Mouse (Mus musculus) kidney, embryonic 15.5 days (tissue): ENCODE measurements around the gene Zfp235. TPM values are rescaled to one million over a fixed set of nuclear protein-coding genes. Genes with fewer than 3 reads are reported as not detected.

Experiments
- ATAC-seq: fragments of 200-750 bp; cut with Nextera tagmentation; replicated peaks from 2 replicates; pipeline ENCODE4 v1.8.0; 2017; ENCODE audit warnings: moderate TSS enrichment; ENCODE audit not compliant: low FRiP score
- H3K27ac ChIP-seq: fragments of 300-500 bp; sonication (generic); 2 replicates; pipeline ENCODE4 v1.5.1; 2015; ENCODE audit warnings: mild to moderate bottlenecking, inconsistent platforms
- H3K27me3 ChIP-seq: fragments of 300-500 bp; sonication (generic); 2 replicates; pipeline ENCODE4 v1.6.1; 2015; ENCODE audit warnings: inconsistent platforms
- H3K36me3 ChIP-seq: fragments of 300-500 bp; sonication (generic); 2 replicates; pipeline ENCODE4 v1.6.1; 2015; ENCODE audit warnings: inconsistent platforms
- H3K4me1 ChIP-seq: fragments of 300-500 bp; sonication (generic); 2 replicates; pipeline ENCODE4 v1.6.1; 2015; ENCODE audit warnings: inconsistent platforms
- H3K4me2 ChIP-seq: fragments of 300-500 bp; sonication (generic); 2 replicates; pipeline ENCODE4 v1.6.1; 2015; ENCODE audit warnings: moderate library complexity, mild to moderate bottlenecking, inconsistent platforms
- H3K4me3 ChIP-seq: fragments of 300-500 bp; sonication (generic); replicated peaks from 2 replicates; pipeline ENCODE4 v1.5.1; 2015; ENCODE audit warnings: mild to moderate bottlenecking, inconsistent platforms
- H3K9ac ChIP-seq: fragments of 300-500 bp; sonication (generic); 2 replicates; pipeline ENCODE4 v1.6.1; 2015; ENCODE audit warnings: mild to moderate bottlenecking, inconsistent platforms
- H3K9me3 ChIP-seq: fragments of 300-500 bp; sonication (generic); replicated peaks from 2 replicates; pipeline ENCODE4 v1.6.1; 2016; ENCODE audit warnings: inconsistent platforms
- WGBS: fragments of 180-500 bp; shearing (Covaris S2); methylation state at CpG from one replicate; pipeline ENCODE4 v1.1.7; 2015; ENCODE audit warnings: mixed read lengths; 5-methylcytosine and 5-hydroxymethylcytosine counted together
- polyA plus RNA-seq: library from polyadenylated mRNA; unstranded; fragments of >200 nt; fragmentation: Nextera tagmentation; extraction: Ambion mirVana; gene quantifications from 2 replicates; pipeline ENCODE4 v1.2.1, GENCODE M21; 2015

The Zfp235 gene
- 17.9 and 18.3 TPM in 2 replicates for polyA plus RNA-seq

- Histone ChIP-seq H3K4me2 (peak within 1 kb of the TSS; percentile 69), H3K9ac (peak within 1 kb of the TSS; percentile 66), H3K36me3 (peaks cover 34% of the 10 kb centered on the region), H3K9me3 (no peaks in the 10 kb centered on the region), H3K27me3 (no peaks in the 10 kb centered on the region), H3K4me1 (peaks cover 12% of the 10 kb centered on the region), H3K4me3 (peak within 1 kb of the TSS; percentile 67), H3K27ac (peak within 1 kb of the TSS; percentile 11; the same call in 1 of the 2 replicates)
- WGBS = 2% methylated on average over 32 of the region's 32 CpGs
- ATAC-seq = peak; percentile 97
Observed at GRCm38 (mm10) chr7:24133996-24134828, at the start of gene Zfp235. Zfp235 (plus strand) TSS chr7:24134169.

GRCm38 (mm10) chr7:24086871-24087270 lies 47.1 kb upstream of the Zfp235 start:
- Histone ChIP-seq H3K27ac (no peak overlapping the region), H3K4me1 (peaks cover 14% of the 10 kb centered on the region), H3K4me2 (no peak overlapping the region), H3K9me3 (0 out of 2 replicates have a peak, but pooled peaks cover 8% of the 10 kb centered on the region), H3K36me3 (peaks cover 45% of the 10 kb centered on the region), H3K4me3 (no peak overlapping the region), H3K27me3 (no peaks in the 10 kb centered on the region), H3K9ac (no peak overlapping the region)
- ATAC-seq = no peak
- 94% methylated on average over 4 of the region's 4 CpGs for WGBS

GRCm38 (mm10) chr7:24087485-24088125 lies 46.4 kb upstream of the Zfp235 start:
- Histone ChIP-seq H3K4me1 (peaks cover 11% of the 10 kb centered on the region), H3K4me2 (no peak overlapping the region), H3K36me3 (peaks cover 48% of the 10 kb centered on the region), H3K27me3 (no peaks in the 10 kb centered on the region), H3K27ac (no peak overlapping the region), H3K9ac (no peak overlapping the region), H3K4me3 (no peak overlapping the region), H3K9me3 (0 out of 2 replicates have a peak, but pooled peaks cover 10% of the 10 kb centered on the region)
- 95% methylated on average over 12 of the region's 12 CpGs for WGBS
- no peak for ATAC-seq

GRCm38 (mm10) chr7:24104403-24104802 lies 29.6 kb upstream of the Zfp235 start:
- Histone ChIP-seq H3K4me1 (no peaks in the 10 kb centered on the region), H3K4me3 (no peak overlapping the region), H3K27me3 (no peaks in the 10 kb centered on the region), H3K9ac (no peak overlapping the region), H3K9me3 (peaks cover 80% of the 10 kb centered on the region), H3K36me3 (peaks cover 100% of the 10 kb centered on the region), H3K27ac (no peak overlapping the region), H3K4me2 (no peak overlapping the region)
- ATAC-seq = 0 out of 2 replicates have a peak, but pooled peaks have one; percentile 38
- WGBS = 96% methylated on average over 9 of the region's 9 CpGs

GRCm38 (mm10) chr7:24105144-24105703 lies 28.7 kb upstream of the Zfp235 start:
- Histone ChIP-seq H3K4me1 (no peaks in the 10 kb centered on the region), H3K4me2 (no peak overlapping the region), H3K27ac (no peak overlapping the region), H3K27me3 (no peaks in the 10 kb centered on the region), H3K9ac (no peak overlapping the region), H3K9me3 (peaks cover 80% of the 10 kb centered on the region), H3K36me3 (peaks cover 95% of the 10 kb centered on the region), H3K4me3 (no peak overlapping the region)
- ATAC-seq = 0 out of 2 replicates have a peak, but pooled peaks have one; percentile 5
- 95% methylated on average over 18 of the region's 18 CpGs for WGBS

GRCm38 (mm10) chr7:24110839-24111238 lies 23.1 kb upstream of the Zfp235 start:
- H3K27me3 ChIP-seq = no peaks in the 10 kb centered on the region
- no peak overlapping the region for H3K4me2 ChIP-seq
- no peak overlapping the region for H3K4me3 ChIP-seq
- peaks cover 39% of the 10 kb centered on the region for H3K36me3 ChIP-seq
- no peak overlapping the region for H3K9ac ChIP-seq
- no peak for ATAC-seq
- H3K4me1 ChIP-seq = peaks cover 4% of the 10 kb centered on the region
- no peak overlapping the region for H3K27ac ChIP-seq
- H3K9me3 ChIP-seq = peaks cover 30% of the 10 kb centered on the region
- WGBS = 94% methylated on average over 7 of the region's 7 CpGs

GRCm38 (mm10) chr7:24111772-24112155 lies 22.2 kb upstream of the Zfp235 start:
- peaks cover 21% of the 10 kb centered on the region for H3K9me3 ChIP-seq
- peak overlapping the region; percentile 89 for H3K27ac ChIP-seq
- peak overlapping the region; percentile 74 for H3K4me3 ChIP-seq
- ATAC-seq = no peak
- H3K27me3 ChIP-seq = no peaks in the 10 kb centered on the region
- peaks cover 4% of the 10 kb centered on the region for H3K4me1 ChIP-seq
- H3K36me3 ChIP-seq = peaks cover 30% of the 10 kb centered on the region
- peak overlapping the region; percentile 35; the same call in 1 of the 2 replicates for H3K9ac ChIP-seq
- 2% methylated on average over 9 of the region's 9 CpGs for WGBS
- peak overlapping the region; percentile 79 for H3K4me2 ChIP-seq

GRCm38 (mm10) chr7:24112156-24112856 lies 21.7 kb upstream of the Zfp235 start, which contains the start of gene Zfp112:
Zfp112 (plus strand) TSS chr7:24112314.
- peak within 1 kb of the TSS; percentile 70 for H3K9ac ChIP-seq
- peaks cover 24% of the 10 kb centered on the region for H3K36me3 ChIP-seq
- peak within 1 kb of the TSS; percentile 89 for H3K27ac ChIP-seq
- peaks cover 15% of the 10 kb centered on the region for H3K9me3 ChIP-seq
- 2% methylated on average over 23 of the region's 23 CpGs for WGBS
- H3K4me2 ChIP-seq = peak within 1 kb of the TSS; percentile 79
- H3K4me1 ChIP-seq = peaks cover 4% of the 10 kb centered on the region
- H3K27me3 ChIP-seq = no peaks in the 10 kb centered on the region
- H3K4me3 ChIP-seq = peak within 1 kb of the TSS; percentile 74
- ATAC-seq = peak; percentile 98

GRCm38 (mm10) chr7:24113001-24113400 lies 21.0 kb upstream of the Zfp235 start:
- peak overlapping the region; percentile 89 for H3K27ac ChIP-seq
- 6% methylated on average over 12 of the region's 12 CpGs for WGBS

GRCm38 (mm10) chr7:24116655-24117054 lies 17.3 kb upstream of the Zfp235 start:
- H3K9ac ChIP-seq = no peak overlapping the region
- H3K4me3 ChIP-seq = no peak overlapping the region
- no peaks in the 10 kb centered on the region for H3K27me3 ChIP-seq
- ATAC-seq = no peak
- peaks cover 4% of the 10 kb centered on the region for H3K4me1 ChIP-seq
- WGBS = 84% methylated on average over 4 of the region's 4 CpGs
- H3K4me2 ChIP-seq = no peak overlapping the region
- no peaks in the 10 kb centered on the region for H3K9me3 ChIP-seq
- no peaks in the 10 kb centered on the region for H3K36me3 ChIP-seq
- H3K27ac ChIP-seq = no peak overlapping the region

More at GRCm38 (mm10) chr7:24113001-24113400, 21.0 kb upstream of the Zfp235 start:
- Histone ChIP-seq H3K9me3 (peaks cover 8% of the 10 kb centered on the region), H3K9ac (peak overlapping the region; percentile 70), H3K4me2 (peak overlapping the region; percentile 79), H3K27me3 (no peaks in the 10 kb centered on the region), H3K4me3 (peak overlapping the region; percentile 74), H3K36me3 (peaks cover 17% of the 10 kb centered on the region), H3K4me1 (peaks cover 4% of the 10 kb centered on the region)
- peak; percentile 49 for ATAC-seq

- peak overlapping the region; percentile 69 for H3K4me2 ChIP-seq
- ATAC-seq = peak; percentile 69
- WGBS = 19% methylated on average over 6 of the region's 6 CpGs
- peak overlapping the region; percentile 49 for H3K9ac ChIP-seq
- H3K27ac ChIP-seq = no peak overlapping the region
- no peaks in the 10 kb centered on the region for H3K9me3 ChIP-seq
- peaks cover 12% of the 10 kb centered on the region for H3K4me1 ChIP-seq
- peak overlapping the region; percentile 67 for H3K4me3 ChIP-seq
- peaks cover 27% of the 10 kb centered on the region for H3K36me3 ChIP-seq
- no peaks in the 10 kb centered on the region for H3K27me3 ChIP-seq
Observed at GRCm38 (mm10) chr7:24133425-24133995, 459 bp upstream of the Zfp235 start.
